Comparison of ENCODE assay signal across 8 mouse cellular contexts in the genomic region with DNA sequence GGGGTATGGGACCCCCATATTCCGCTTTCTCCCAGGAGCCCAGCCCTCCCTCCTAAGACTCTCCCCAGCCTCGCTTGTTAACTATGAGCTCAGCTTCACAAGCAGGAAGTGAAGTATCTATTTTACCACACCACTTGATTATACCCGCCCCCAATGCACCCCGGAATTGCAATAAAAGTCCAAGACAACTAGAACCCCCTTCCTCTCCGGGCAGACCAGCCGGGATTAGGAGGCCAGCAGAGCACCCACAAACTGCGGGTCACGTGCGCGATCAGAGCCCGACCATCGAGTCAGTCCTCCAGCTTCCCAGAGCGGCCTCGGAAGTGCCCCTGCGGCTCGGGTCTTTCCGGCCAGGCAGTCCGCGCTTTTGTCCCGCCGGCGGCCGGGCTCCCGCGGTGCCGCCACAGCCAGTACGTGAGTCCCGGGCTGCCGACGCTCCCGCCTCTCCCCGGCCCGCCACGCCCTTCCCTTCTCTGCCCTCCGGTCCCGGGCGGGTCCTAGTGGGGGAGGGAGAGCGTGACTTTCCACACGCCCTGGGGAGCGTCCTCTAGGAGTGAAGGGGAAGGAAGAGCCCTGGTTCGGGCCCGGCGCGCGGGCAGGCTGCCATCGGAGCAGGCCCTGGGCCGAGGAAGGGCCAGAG. TPM values are rescaled to one million over a fixed set of nuclear protein-coding genes. Genes with fewer than 3 reads are reported as not detected.
DNase-seq lines count a peak whose midpoint lies in the region; ATAC-seq and TF ChIP-seq lines count a peak whose summit lies in the region.

A gene (plus strand): TSS at position 164 of the 640 bp plus-strand sequence.

- H3K27ac ChIP-seq in hindbrain, embryonic 15.5 days (replicated peaks): peak within 1 kb of the TSS; percentile 97

- POLR2A ChIA-PET in Patski (lab: Charles Lee): interaction anchor here (0.6 to 1.3 kb wide), 9 partner anchors 12 to 118 kb away, joined by 3 to 6 read pairs (median 4); no protein-coding TSS in a partner anchor

- DNase-seq in Patski (ENCODE audit: low read depth, low spot score): peak; percentile 57
- peak; percentile 92 to 94 for DNase-seq in cerebellum, postnatal 14 days
- peak; percentile 89 to 91 for DNase-seq in frontal cortex, postnatal 25 days (ENCODE audit: low spot score in 2 of 2)
- peak; percentile 88 for DNase-seq in left cerebral cortex, adult 11 months (ENCODE audit: low spot score)
- peak; percentile 94 to 96 for DNase-seq in lung, postnatal 4 days
- DNase-seq in retina, postnatal 7 days (ENCODE audit: low read depth, low spot score): peak; percentile 89
- peak; percentile 92 for DNase-seq in urinary bladder, adult 2 months (ENCODE audit: low spot score)

- H3K27me3 ChIP-seq in Patski: no peaks in the 10 kb centered on the region
- H3K27me3 ChIP-seq in hindbrain, embryonic 15.5 days: no peaks in the 10 kb centered on the region

- TF ChIP-seq CTCF in Patski (IDR thresholded peaks at IDR 0.05): no peak

- CTCF ChIA-PET in Patski (lab: Charles Lee): interaction anchor here (0.7 to 1.1 kb wide), 5 partner anchors 12 to 68 kb away, joined by 3 to 5 read pairs (median 3); no protein-coding TSS in a partner anchor

- peaks cover 22% of the 10 kb centered on the region for H3K4me1 ChIP-seq in hindbrain, embryonic 15.5 days (replicated peaks)

- in situ Hi-C loops in Patski (cut with MboI; ENCODE audit: low pct_unique_long_range_greater_than_20kb): no loop called here

- ATAC-seq in Patski: peak; percentile 95
- peak; percentile 92 for ATAC-seq in hindbrain, embryonic 15.5 days (ENCODE audit: low FRiP score, low read depth)

- peak within 1 kb of the TSS; percentile 89 for H3K4me2 ChIP-seq in hindbrain, embryonic 15.5 days

- peak within 1 kb of the TSS; percentile 97 for H3K4me3 ChIP-seq in hindbrain, embryonic 15.5 days

- no peaks in the 10 kb centered on the region for H3K9me3 ChIP-seq in hindbrain, embryonic 15.5 days

- H3K36me3 ChIP-seq in hindbrain, embryonic 15.5 days: 0 out of 2 replicates have a peak, but pooled peaks cover 2% of the 10 kb centered on the region

- H3K9ac ChIP-seq in hindbrain, embryonic 15.5 days: peak within 1 kb of the TSS; percentile 100

- WGBS in hindbrain, embryonic 15.5 days: under 1% methylated on average over 46 of the region's 47 CpGs

RNA-seq across cellular contexts. Expression of the gene that starts here (rescaled TPM):
- polyA plus RNA-seq in Patski (2021): 31.9 TPM
- 38.0 and 40.7 TPM in 2 replicates for polyA plus RNA-seq in hindbrain, embryonic 15.5 days (2015; fragmentation: Nextera tagmentation; extraction: Ambion mirVana)
- 12.4 and 17.0 TPM in 2 replicates for polyA plus RNA-seq in urinary bladder, adult 2 months (2012; rRNA removed)

Comparison
In these comparisons a context has a peak if more than half of its experiments do, and no peak if none do; other contexts are left out.
1. Peak in every context shown above with its lines: DNase-seq, ATAC-seq, H3K4me3 ChIP-seq and H3K27ac ChIP-seq.